Mouse (Mus musculus) bone marrow macrophage, adult 2 months (primary cell): Measurements from ENCODE around the gene Fam69a.

Source experiments
- CTCF ChIP-seq: IDR thresholded peaks from 2 replicates; pipeline ENCODE4 v1.5.1; 2012; ENCODE audit warnings: low read depth, mild to moderate bottlenecking, low read length, moderate library complexity
- POLR2A ChIP-seq: IDR thresholded peaks from 2 replicates; pipeline ENCODE4 v1.6.1; 2012; ENCODE audit warnings: mild to moderate bottlenecking, low read depth, low read length, borderline replicate concordance

GRCm38 (mm10) chr5:108014173-108014572 is 27.3 kb upstream of the Fam69a start:
- no peak for TF ChIP-seq CTCF
- TF ChIP-seq POLR2A, result no peak
